Comparison of ENCODE assay signal across 21 mouse cellular contexts in the genomic region with DNA sequence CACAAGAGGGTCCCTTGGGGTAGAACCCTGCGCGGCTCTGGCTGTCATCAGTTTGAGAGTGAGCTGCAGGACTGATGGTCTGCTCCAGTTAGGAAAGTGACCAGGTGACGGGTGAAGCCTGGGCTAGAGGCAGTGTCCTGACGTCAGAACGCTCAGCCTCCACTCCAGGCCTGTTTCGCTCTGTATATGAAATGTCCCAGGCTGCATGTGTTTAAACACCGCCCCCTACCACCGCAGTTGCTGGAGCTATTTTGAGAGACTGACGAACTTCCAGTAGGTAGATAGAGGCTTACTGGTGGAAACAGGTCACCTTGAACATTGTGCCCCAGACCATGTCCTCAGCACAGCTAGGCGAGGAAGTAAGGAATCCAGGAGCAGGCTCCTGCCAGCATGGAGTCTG. TPM values are rescaled to one million over a fixed set of nuclear protein-coding genes. Genes with fewer than 3 reads are reported as not detected.
A peak's percentile ranks its signal among the peaks of the same experiment; 100 is the strongest.
DNase-seq lines count a peak whose midpoint lies in the region; ATAC-seq lines count a peak whose summit lies in the region.
"Had no signal": no experiment of that assay in that cellular context is flagged by ENCODE, and none has a peak within 500 bp of the region (broad histone marks: within the 10 kb centered on the region; RNA-seq: fewer than 3 reads in every experiment).

No protein-coding gene starts in this region.

- H3K9ac ChIP-seq in forebrain, embryonic 11.5 days (ENCODE audit: low read length), result no peak overlapping the region
- H3K9ac ChIP-seq in forebrain, embryonic 13.5 days, result no peak overlapping the region
- no peak overlapping the region for H3K9ac ChIP-seq in kidney, embryonic 15.5 days

- 84% methylated on average over 10 of the region's 10 CpGs for WGBS in forebrain, embryonic 11.5 days
- WGBS in forebrain, embryonic 13.5 days, result 82% methylated on average over 10 of the region's 10 CpGs
- WGBS in kidney, embryonic 15.5 days, result 60% methylated on average over 10 of the region's 10 CpGs

- no peak overlapping the region for H3K27ac ChIP-seq in forebrain, embryonic 11.5 days (ENCODE audit: low read depth, low read length)
- H3K27ac ChIP-seq in forebrain, embryonic 13.5 days, result no peak overlapping the region
- H3K27ac ChIP-seq in kidney, embryonic 15.5 days, result no peak overlapping the region
- H3K27ac ChIP-seq: left cerebral cortex, adult 2 months; stomach, postnatal 0 days had no signal

- no peaks in the 10 kb centered on the region for H3K36me3 ChIP-seq in forebrain, embryonic 11.5 days (ENCODE audit: control insufficient read depth, insufficient read depth, low read length)
- no peaks in the 10 kb centered on the region for H3K36me3 ChIP-seq in forebrain, embryonic 13.5 days (ENCODE audit: poor library complexity, severe bottlenecking)
- H3K36me3 ChIP-seq in kidney, embryonic 15.5 days, result no peaks in the 10 kb centered on the region

- H3K4me1 ChIP-seq in forebrain, embryonic 11.5 days (replicated peaks; ENCODE audit: control insufficient read depth, insufficient read depth, low read length), result no peaks in the 10 kb centered on the region
- 0 out of 2 replicates have a peak, but pooled peaks cover 3% of the 10 kb centered on the region for H3K4me1 ChIP-seq in forebrain, embryonic 13.5 days
- peaks cover 6% of the 10 kb centered on the region for H3K4me1 ChIP-seq in kidney, embryonic 15.5 days
- H3K4me1 ChIP-seq: megakaryocyte, embryonic 14.5 days had no signal

- no peaks in the 10 kb centered on the region for H3K9me3 ChIP-seq in forebrain, embryonic 11.5 days (ENCODE audit: control insufficient read depth, low read length)
- H3K9me3 ChIP-seq in forebrain, embryonic 13.5 days (replicated peaks), result no peaks in the 10 kb centered on the region
- H3K9me3 ChIP-seq in kidney, embryonic 15.5 days (replicated peaks), result no peaks in the 10 kb centered on the region

- ATAC-seq in forebrain, embryonic 11.5 days (replicated peaks; ENCODE audit: low FRiP score), result 0 out of 2 replicates have a peak, but pooled peaks have one; percentile 39
- ATAC-seq in forebrain, embryonic 13.5 days, result no peak
- peak; percentile 58; the same call in 1 of the 2 replicates for ATAC-seq in kidney, embryonic 15.5 days (replicated peaks; ENCODE audit: low FRiP score)
- ATAC-seq: Patski had no signal

- DNase-seq in forebrain, embryonic 11.5 days (ENCODE audit: low spot score), result no peak
- DNase-seq in kidney, postnatal 14 days, result no peak
- DNase-seq in MN1 (ENCODE audit: low spot score), result peak; percentile 55
- peak; percentile 26 to 39 for DNase-seq in heart, postnatal 10 days
- no peak for DNase-seq in left cerebral cortex, adult 11 months (ENCODE audit: low spot score)
- no peak for DNase-seq in liver
- DNase-seq: cerebellum, postnatal 25 days; spleen, adult 18-20 months; thymus, postnatal 36 days had no signal

- no peaks in the 10 kb centered on the region for H3K27me3 ChIP-seq in forebrain, embryonic 11.5 days (ENCODE audit: control insufficient read depth, insufficient read depth, low read length)
- no peaks in the 10 kb centered on the region for H3K27me3 ChIP-seq in forebrain, embryonic 13.5 days
- H3K27me3 ChIP-seq in kidney, embryonic 15.5 days, result no peaks in the 10 kb centered on the region
- H3K27me3 ChIP-seq: megakaryocyte, embryonic 14.5 days; Patski had no signal

- H3K4me3 ChIP-seq in forebrain, embryonic 11.5 days (ENCODE audit: low read depth, low read length), result no peak overlapping the region
- no peak overlapping the region for H3K4me3 ChIP-seq in forebrain, embryonic 13.5 days
- no peak overlapping the region for H3K4me3 ChIP-seq in kidney, embryonic 15.5 days (replicated peaks)
- H3K4me3 ChIP-seq: left cerebral cortex, adult 2 months; megakaryocyte, embryonic 14.5 days had no signal

- H3K4me2 ChIP-seq in forebrain, embryonic 11.5 days (ENCODE audit: low read depth, low read length, severe bottlenecking), result no peak overlapping the region
- no peak overlapping the region for H3K4me2 ChIP-seq in forebrain, embryonic 13.5 days
- no peak overlapping the region for H3K4me2 ChIP-seq in kidney, embryonic 15.5 days

- intact Hi-C loops in heart, postnatal 10 days (cut with DNase I), result no loop called here

RNA-seq across cellular contexts. Expression of gene Plcz1, which starts 54.2 kb away (rescaled TPM):
- not detected in 2 replicates for polyA plus RNA-seq in forebrain, embryonic 11.5 days (2014; fragmentation: Nextera tagmentation; extraction: Ambion mirVana)
- not detected in 2 replicates for polyA plus RNA-seq in forebrain, embryonic 13.5 days (2015; fragmentation: Nextera tagmentation; extraction: Ambion mirVana)
- not detected in 2 replicates for polyA plus RNA-seq in kidney, embryonic 15.5 days (2015; fragmentation: Nextera tagmentation; extraction: Ambion mirVana)
- total RNA-seq in heart, postnatal 10 days (2021), result not detected
- total RNA-seq: gastrocnemius, postnatal 4 days; liver, adult 2 months had no signal
- polyA plus RNA-seq: intestine, embryonic 14.5 days; large intestine, adult 2 months; liver, adult 2 months; lung, embryonic 16.5 days; Patski; stomach, postnatal 0 days had no signal

RNA-seq across cellular contexts. Expression of gene Capza3, which starts 54.4 kb away (rescaled TPM):
- not detected in 2 replicates for polyA plus RNA-seq in forebrain, embryonic 11.5 days (2014; fragmentation: Nextera tagmentation; extraction: Ambion mirVana)
- polyA plus RNA-seq in forebrain, embryonic 13.5 days (2015; fragmentation: Nextera tagmentation; extraction: Ambion mirVana), result not detected in 2 replicates
- polyA plus RNA-seq in kidney, embryonic 15.5 days (2015; fragmentation: Nextera tagmentation; extraction: Ambion mirVana), result not detected in 2 replicates
- not detected for total RNA-seq in heart, postnatal 10 days (2021)
- total RNA-seq: gastrocnemius, postnatal 4 days; left cerebral cortex, adult 2 months; liver, adult 2 months had no signal
- polyA plus RNA-seq: frontal cortex, adult 2 months; large intestine, adult 2 months; liver, adult 2 months; lung, embryonic 16.5 days; Patski; stomach, postnatal 0 days had no signal

Comparison
In these comparisons a context has a peak if more than half of its experiments do, and no peak if none do; other contexts are left out.
1. DNase-seq: peak in MN1 (single experiment) and heart, postnatal 10 days (2 of 2); none in forebrain, embryonic 11.5 days (single experiment), kidney, postnatal 14 days (single experiment), left cerebral cortex, adult 11 months (single experiment) and liver (single experiment).